Mouse (Mus musculus): Measurements from ENCODE around the gene Fam3b. TPM values are rescaled to one million over a fixed set of nuclear protein-coding genes. Genes with fewer than 3 reads are reported as not detected.

The Fam3b gene
- total RNA-seq (2014; fragmentation: Nextera tagmentation) (1.1 TPM in 1 of 2 replicates, not detected in the other), total RNA-seq (2017) (2.3 TPM in 1 of 2 replicates, not detected in the other)

DNA sequence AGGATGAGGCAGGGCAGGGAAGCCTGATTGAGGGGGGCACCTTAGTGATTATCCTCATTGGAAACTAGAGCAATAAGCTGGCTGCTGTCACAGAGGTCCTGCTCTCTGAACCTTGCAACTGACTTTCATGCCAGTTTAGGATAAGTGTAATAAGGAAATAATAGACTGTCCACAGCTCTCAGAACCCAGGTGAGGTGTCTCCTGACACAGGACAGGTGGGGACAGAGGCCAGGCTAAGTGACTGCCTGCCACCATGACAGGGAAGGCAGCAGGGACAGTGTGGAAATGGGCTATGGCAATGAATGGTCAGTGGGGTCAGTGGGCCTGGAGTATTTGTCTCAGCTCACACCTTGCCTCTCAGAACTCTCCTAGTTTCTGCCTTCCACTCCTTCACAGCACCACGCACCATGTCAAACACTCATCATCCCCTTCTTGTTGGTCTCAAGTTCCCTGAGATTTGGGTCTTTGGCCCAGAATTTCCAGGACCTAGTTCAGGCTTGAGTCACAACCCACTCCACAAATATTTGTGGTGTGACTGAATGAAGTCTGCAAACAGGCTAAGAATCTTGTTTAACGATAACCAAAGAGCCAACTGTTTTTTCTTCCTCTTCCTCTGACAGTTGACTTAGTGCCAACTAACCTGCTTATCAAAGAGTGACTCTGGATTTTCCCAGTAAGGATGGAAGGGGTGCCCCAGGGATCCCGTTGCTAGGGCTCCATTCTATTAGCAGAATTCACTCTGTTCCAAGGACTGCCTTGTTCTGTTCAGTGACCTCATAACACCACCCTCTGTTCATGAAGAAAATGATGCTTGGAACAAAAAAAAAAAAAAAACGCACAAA lies at the start of gene Fam3b:
Fam3b (minus strand) TSS at position 718 of the 842 bp plus-strand sequence.
- no peak for ATAC-seq (replicated peaks; ENCODE audit: poor library complexity, severe bottlenecking)

DNA sequence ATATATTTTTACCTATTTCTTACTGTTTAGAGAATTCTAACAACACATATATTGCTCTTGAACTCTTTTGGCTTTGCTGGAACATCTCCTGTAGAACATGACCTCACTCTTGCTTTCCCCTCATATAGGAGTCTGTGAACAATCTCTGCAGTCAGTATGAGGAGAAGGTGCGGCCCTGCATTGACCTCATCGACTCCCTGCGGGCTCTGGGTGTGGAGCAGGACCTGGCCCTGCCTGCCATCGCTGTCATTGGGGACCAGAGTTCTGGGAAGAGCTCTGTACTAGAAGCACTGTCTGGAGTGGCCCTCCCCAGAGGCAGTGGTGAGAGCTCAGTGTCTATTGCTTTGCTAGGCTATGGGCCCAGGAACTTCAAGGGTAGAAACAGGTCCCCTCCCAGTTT lies 29.7 kb upstream of the Fam3b start:
- ATAC-seq (replicated peaks; ENCODE audit: poor library complexity, severe bottlenecking): no peak

DNA sequence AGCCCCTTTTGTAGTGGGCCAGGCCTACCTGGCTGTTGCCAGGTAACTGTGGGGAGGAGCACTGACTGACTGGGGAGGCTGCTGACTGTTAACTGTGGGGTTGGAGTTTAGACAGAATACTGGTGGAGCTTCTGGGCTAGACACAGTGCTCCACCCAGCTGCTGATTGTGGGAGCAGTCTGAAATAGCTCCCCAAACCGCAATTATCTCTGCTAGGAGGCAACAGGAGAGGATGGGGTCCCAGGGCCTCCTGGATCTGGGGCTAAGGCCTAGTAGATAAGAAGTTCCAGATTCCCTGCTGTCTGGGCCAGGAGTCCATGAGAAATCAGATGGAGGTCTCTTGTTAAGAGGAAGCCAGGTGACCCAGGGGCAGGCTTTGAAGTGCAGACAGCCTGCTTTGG lies 22.2 kb upstream of the Fam3b start:
- no peak for ATAC-seq (replicated peaks; ENCODE audit: poor library complexity, severe bottlenecking)

DNA sequence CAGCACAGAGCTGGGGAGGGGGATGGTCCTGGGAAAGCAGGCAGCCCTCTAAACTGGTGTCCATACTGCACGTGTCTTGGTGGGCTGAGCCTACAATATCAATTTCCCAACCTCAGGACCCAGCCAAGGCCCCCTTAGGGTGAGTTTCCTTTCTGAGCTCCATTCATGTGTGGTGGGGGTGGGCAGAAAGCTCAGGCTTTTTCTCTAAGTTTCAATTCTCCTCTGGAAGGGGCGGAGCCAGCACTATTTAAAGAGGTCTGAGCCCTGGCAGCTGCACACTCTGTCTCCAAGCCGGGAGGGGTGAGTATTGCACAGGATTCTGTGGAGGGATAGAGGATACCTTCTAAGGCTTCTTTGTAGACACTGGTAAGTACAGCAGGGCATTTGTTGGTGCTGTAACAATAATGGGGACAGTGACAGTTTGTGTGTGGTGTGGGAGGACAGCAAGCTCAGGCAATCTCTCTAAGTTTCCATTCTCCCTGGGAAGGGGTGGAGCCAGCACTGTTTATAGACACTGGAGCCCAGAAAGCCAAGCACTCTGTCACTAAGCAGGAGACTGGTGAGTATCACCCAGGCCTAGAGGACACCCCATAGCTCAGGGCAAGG lies 21.3 kb upstream of the Fam3b start:
- ATAC-seq (replicated peaks; ENCODE audit: poor library complexity, severe bottlenecking): peak; percentile 72

DNA sequence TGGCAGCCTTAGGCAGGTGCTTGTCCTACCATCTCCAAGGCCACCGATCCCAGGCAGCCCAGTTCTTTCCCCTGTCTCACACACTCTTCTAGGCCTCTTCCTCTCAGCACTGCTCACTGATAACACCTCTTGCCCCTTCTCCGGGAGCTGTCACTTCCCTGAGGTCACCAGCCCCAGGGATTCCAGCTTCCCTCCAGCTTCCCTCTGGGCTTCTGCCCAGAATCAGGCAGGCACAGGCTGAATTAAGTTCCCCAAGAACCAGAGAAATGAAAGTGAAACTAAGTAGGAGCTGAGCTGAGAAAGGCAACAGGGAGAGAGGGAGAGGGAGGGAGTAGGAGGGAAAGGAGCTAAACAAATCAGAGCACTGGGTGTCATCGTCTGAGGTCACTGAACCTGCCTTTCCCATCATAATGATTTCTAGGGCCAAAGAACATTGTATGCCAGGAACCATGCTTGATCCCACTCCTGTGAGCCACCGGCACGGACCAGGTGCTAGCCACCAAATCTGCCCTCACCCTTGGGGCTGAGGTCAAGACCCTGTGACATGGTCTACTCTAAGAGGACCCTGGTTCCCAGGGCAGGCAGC lies 20.4 kb upstream of the Fam3b start:
- peak; percentile 75 for ATAC-seq (replicated peaks; ENCODE audit: poor library complexity, severe bottlenecking)

DNA sequence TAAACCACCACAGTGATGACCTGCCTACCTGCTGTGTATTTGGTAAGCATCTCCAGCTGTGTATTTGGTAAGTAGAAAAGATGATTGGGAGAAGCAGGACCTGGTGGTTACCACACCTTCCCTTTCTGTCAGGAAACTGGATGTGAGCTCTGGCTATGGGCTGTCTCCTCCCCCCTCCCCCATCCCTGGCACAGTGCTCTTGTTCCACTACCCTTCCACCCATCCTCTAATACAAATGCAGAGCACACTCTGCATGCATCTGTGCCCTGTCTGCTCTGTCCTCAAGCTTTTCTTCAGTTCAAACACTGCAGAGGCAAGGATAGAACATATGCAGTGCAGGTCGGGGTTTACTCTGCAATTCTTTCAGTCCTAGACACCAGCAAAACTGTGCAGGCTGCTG lies 19.8 kb upstream of the Fam3b start:
- no peak for ATAC-seq (replicated peaks; ENCODE audit: poor library complexity, severe bottlenecking)

DNA sequence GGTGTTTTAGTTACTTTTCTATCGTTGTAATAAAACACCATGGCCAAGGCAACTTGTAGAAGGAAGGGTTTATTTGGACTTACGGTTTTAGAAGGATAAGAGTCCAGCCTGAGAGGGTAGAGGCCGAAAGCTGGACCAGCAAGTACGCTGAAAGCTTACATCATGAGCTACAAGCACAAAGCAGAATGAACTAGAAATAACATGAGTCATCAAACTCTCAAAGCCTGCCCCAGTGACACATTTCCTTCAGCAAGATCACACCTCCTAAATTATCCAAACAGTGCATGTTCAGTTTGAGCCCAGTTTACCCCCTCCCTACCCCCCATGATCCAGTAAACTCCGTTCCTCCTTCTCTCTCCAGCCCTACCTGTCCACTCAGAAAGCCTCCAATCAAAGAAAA lies 19.1 kb upstream of the Fam3b start:
- no peak for ATAC-seq (replicated peaks; ENCODE audit: poor library complexity, severe bottlenecking)

DNA sequence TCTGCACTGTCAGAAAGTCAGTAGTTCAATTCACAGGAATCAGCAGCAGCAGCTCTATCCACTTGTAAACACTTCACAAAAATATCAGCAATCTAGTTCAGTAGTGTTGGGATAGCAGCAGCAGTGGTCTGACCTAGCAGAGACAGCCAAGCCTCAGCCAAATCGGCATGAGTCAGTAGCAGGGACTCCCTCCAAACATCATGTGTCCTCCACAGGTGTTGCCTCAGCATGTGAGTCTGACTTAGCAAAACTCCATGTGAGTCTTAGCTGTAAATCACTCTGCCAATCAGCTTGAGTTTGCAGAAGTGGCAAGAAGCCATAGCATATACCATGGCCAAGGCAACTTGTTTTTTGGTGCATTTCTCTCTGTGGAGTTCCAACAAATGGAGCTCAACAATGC lies 18.5 kb upstream of the Fam3b start:
- ATAC-seq (replicated peaks; ENCODE audit: poor library complexity, severe bottlenecking): no peak

DNA sequence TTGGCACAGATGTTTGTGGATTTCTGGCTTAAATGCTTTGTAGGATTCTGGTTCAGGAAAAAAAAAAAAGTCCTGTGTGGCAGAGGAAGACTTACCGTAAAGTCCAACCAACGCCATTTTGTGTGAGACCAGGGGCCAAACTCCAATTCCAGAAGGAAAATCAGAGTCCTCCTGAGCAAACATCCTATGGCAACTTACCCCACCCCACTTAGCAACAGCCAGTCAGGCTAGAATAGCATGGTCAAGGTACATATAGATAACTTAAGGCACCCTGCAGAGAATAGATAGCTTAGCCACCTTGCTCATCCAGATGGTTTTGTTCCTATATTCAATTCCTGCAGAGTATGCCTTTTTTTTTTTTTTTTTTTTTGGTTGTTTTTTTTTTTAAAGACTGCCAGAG lies 14.6 kb upstream of the Fam3b start:
- ATAC-seq (replicated peaks; ENCODE audit: poor library complexity, severe bottlenecking): no peak

DNA sequence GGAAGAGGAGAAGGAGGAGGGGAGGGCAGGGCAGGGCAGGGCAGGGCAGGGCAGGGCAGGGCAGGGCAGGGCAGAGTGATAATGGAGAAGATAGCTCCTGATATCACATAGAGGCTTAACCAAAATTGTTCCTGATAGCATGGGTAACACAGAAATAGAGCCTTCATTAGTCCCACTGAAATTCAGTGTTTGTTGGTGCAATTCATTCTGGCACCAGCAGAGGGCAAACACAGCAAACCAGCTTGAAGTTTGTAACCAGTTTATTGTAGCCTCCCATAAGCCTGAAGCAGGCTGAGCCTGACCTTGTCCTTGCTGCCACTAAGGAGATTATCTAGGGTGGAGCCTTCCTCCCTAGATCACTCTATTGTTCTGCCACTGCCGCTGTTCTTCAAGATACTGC lies 8.4 kb upstream of the Fam3b start:
- ATAC-seq (replicated peaks; ENCODE audit: poor library complexity, severe bottlenecking): peak; percentile 44

DNA sequence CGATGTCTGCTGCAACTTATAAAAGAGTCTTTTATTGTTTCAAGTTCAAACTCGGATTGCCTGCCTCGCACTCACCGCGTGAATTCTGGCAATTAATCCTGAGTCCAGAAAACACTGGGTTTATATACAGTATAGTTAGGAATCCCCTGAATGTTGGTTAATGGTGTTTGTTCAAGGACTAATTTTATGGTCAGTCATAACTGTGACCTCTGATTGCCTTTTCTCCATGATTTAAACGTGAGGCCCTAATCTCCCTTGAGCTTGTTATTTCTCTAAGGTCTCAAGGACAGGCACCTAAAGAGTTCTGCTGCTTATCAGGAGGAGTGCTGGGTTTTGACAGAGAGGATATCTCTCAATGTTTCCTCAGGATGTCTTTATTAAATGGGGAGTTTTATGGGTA lies 7.4 kb upstream of the Fam3b start:
- ATAC-seq (replicated peaks; ENCODE audit: poor library complexity, severe bottlenecking): no peak

DNA sequence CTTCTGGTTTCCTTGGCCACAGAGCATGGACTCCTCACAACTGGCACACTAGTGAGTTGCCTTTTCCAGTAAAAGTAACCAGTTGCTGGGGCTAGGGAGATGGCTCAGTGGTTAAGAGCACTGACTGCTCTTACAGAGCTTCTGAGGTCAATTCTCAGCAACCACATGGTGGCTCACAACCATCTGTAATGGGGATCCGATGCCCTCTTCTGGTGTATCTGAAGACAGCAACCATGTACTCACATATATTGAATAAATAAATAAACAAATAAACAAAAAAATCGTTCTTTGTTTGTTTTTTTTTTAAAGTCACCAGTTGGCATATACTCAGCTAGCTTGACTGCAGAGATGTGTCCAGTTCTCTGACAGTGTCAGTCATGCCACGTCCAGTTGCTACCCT lies 1.7 kb upstream of the Fam3b start:
- ATAC-seq (replicated peaks; ENCODE audit: poor library complexity, severe bottlenecking): no peak

DNA sequence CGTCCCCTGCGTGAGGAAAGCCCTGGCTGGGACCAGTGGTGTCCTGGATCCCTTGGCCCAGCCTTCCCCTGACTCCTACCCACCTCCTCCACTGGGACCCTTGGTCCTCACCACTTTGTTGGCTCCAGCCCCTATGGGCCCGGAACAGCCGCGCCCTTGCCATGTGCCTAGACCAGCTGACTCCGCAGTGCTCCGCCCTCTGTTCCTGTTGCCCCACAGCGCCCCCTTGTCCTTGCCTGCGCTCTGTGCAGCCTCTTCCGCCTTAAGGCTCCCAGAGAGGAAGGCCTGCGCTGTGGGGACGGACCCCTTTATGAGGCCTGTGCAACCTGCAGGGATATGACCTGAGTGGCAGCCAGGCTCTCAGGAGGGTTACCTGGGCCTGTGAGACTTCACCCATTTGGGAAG lies 2.3 kb downstream of the Fam3b start:
- peak; percentile 54 for ATAC-seq (replicated peaks; ENCODE audit: poor library complexity, severe bottlenecking)

DNA sequence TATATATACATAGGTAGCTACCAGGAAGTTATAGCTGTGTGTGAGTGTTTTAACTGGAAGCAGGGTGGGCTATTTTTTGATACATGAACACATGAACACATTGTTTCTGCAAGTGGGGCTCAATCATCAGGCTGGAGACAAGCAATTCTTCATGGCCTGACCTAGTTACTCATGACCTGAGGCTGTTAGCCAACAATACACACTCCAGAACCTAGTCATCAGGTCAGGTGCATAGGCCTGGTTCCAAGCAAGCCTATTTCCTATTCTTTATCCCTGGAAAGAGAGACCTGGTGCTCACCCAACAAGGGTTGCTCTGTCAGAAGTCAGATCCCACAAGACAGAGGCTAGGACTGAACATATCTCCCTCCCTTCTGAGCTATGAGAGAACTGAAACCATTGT lies 3.1 kb downstream of the Fam3b start:
- ATAC-seq (replicated peaks; ENCODE audit: poor library complexity, severe bottlenecking): peak; percentile 45

DNA sequence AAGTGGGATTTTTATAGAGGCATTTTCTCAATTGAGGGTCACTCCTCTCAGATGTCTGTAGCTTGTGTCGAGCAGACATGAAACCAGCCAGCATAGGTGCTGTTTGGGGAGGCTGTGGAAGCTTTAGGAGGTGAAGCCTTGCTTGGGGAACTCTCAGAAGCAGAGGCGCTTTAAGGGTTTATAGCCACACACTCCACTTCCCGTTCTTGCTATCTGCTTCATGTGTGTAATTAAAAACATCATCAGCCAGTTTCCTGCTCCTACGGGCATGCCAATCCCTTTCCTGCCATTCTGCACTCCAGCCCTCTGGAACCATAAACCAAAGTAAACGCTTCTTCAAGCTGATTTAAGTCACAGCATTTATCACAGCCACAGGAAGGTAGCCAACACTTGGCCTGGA lies 3.8 kb downstream of the Fam3b start:
- ATAC-seq (replicated peaks; ENCODE audit: poor library complexity, severe bottlenecking): peak; percentile 41; the same call in 1 of the 2 replicates

DNA sequence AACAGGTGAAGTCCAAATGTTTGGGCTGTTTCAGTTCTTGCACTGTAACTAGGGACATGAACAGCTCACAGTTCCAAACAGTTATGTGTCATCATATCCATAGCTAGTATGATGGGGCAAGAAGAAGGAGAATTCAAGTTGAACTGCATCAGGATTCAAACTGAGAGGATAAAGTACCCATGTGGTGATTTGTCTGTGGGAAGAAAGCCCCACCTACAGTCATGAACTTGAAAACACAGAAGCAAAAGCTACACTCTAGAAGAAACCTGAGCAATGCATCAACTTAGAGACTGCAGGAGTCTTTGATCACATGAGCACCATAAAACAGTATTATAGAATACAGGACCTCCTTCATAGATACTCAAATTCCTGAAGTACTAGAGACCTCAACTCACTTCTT lies 6.8 kb downstream of the Fam3b start:
- no peak for ATAC-seq (replicated peaks; ENCODE audit: poor library complexity, severe bottlenecking)

DNA sequence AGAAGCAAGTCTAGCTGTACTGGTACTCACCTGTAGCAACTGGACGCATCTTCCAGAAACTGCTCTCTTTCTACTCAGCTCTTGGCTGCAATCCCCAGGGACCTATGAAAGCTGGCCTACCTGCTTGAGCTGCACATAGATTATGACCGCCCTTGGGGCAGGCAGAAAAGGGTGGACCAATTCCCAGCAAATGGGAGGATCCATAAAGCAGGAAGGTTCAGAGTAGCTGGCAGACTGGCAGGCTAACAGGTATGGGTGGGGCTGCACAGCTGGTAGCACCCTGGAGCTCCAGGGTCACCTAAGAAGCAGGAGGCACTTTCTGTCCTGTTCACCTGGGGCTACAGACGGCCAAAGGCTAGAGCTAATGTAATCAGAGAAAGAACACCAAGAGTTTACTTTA lies 9.8 kb downstream of the Fam3b start:
- ATAC-seq (replicated peaks; ENCODE audit: poor library complexity, severe bottlenecking): no peak

DNA sequence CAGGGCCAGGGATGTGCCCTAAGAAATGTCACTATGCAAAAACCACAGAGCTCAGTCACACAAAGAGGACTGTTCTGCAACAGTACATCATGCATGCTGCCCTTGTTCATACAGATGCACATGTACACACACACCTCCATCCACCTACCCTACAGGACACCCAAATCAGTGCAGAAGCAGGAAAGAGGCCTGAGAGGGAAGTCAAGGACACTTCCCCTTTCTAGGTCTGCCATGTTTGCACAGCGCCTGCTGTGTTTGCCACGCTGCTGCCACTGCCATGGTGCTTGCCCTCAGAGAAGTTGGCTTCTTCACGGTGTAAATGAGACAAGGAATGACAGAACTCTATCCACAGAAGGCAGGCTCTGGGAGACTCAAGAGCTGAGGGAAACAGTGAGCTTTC lies 10.8 kb downstream of the Fam3b start:
- ATAC-seq (replicated peaks; ENCODE audit: poor library complexity, severe bottlenecking): peak; percentile 55

DNA sequence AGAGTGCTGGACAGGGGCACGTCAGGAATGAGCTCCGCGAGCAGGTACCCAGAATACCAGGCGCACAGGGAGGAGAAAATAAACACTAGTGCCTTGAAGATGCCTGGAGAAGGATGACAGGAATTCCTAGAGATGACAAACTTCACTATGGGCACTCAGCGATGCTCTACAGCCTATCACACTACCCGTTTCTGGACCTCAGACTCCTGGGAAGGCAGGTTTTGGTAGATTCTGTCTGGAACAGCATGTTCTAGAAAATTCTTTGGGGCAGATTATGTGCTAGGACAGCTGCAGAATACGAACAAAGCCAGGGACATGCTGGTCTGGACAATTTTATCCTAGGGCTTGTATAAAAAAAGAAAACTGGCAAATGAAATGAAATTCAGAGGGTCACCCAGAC lies 13.7 kb downstream of the Fam3b start:
- ATAC-seq (replicated peaks; ENCODE audit: poor library complexity, severe bottlenecking): no peak

DNA sequence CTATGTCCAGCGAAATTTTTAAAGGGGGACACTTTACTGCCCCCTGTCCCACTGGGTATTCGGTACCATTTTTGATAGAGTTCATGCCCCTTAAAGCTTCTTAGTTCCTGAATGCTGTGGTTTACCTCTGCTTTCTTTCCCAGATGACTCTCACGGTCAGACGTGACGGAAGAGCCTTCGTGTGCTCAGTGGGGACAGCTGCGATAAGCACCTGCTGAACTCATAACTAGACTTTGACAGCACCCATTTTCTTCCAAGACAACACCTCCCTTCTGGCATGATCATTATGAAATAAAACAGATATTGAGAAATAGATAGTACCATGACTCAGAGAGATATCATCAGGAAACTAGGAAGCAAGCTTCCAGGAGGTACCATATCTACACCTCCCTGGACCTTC lies 15.2 kb downstream of the Fam3b start:
- ATAC-seq (replicated peaks; ENCODE audit: poor library complexity, severe bottlenecking): no peak

DNA sequence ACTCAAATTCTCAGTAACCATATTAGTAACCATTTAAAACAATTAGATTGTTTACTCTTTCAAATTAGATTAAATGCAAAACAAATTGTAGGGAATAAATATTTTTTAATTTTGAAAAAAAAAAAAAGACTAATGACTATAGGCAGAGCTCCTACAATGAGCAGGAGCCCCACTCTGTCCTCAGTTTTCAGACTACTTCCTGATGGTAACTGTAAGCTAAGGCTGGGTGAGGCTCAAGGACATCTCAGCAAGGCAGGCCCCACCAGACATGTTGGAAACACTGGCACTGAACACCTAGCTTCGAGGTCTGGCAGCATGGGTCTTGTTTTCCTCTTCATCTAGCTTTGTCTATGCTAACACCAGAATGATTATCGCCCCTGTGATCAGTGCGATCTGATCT lies 16.5 kb downstream of the Fam3b start:
- ATAC-seq (replicated peaks; ENCODE audit: poor library complexity, severe bottlenecking): no peak

DNA sequence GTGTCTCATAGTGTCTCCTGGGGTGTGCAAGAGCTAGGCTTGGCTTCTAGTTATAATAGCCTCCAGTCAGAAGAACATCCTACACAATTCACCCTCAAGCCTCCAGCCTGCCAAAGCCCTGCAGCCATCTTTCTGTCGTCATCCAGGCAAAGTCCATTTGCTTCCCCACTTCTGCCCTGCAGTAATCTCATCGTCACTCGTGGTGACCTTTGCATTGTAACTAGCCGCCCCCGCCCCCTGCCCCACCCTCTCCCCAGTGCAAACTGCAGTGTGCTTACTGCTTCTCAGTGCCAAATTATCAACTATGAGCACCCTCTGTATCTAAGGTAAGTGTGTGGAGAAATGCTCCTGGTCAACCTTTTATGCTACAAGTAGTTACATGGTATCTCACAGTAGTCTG lies 16.9 kb downstream of the Fam3b start:
- no peak for ATAC-seq (replicated peaks; ENCODE audit: poor library complexity, severe bottlenecking)

Data from granulocyte monocyte progenitor cell, adult 5-6 weeks (primary cell).